Comparison of ENCODE assay signal across 8 mouse cellular contexts in genomic region chr17:35578211-35578610, GRCm38 (mm10). TPM values are rescaled to one million over a fixed set of nuclear protein-coding genes. Genes with fewer than 3 reads are reported as not detected.
DNase-seq lines count a peak whose midpoint lies in the region; ATAC-seq and TF ChIP-seq lines count a peak whose summit lies in the region.
"Had no signal": no experiment of that assay in that cellular context is flagged by ENCODE, and none has a peak within 500 bp of the region (broad histone marks: within the 10 kb centered on the region; RNA-seq: fewer than 3 reads in every experiment).

No protein-coding gene starts in this region.

- peak; percentile 74 for ATAC-seq in CD4-positive, CD25-positive, alpha-beta regulatory T cell, adult 4 months
- ATAC-seq in megakaryocyte, adult 5-6 weeks (ENCODE audit: poor library complexity, severe bottlenecking), result peak; percentile 99

- no peak overlapping the region for H3K4me3 ChIP-seq in spleen, adult 2 months (ENCODE audit: extremely low read depth, insufficient read depth, insufficient read length)

- TF ChIP-seq CTCF in spleen, adult 2 months (IDR thresholded peaks at IDR 0.05; ENCODE audit: extremely low read depth, insufficient read depth, insufficient read length, insufficient replicate concordance), result peak; percentile 92; the same call in 1 of the 2 replicates

- H3K27ac ChIP-seq in spleen, adult 2 months (ENCODE audit: insufficient read depth, low read length), result no peak overlapping the region
- H3K27ac ChIP-seq: macrophage had no signal

- no peak for TF ChIP-seq POLR2A in spleen, adult 2 months (IDR thresholded peaks at IDR 0.05; ENCODE audit: low read depth, low read length)

- no peaks in the 10 kb centered on the region for H3K4me1 ChIP-seq in spleen, adult 2 months (ENCODE audit: control insufficient read depth, insufficient read depth, insufficient read length)

- H3K36me3 ChIP-seq in spleen, adult 2 months (ENCODE audit: control insufficient read depth, insufficient read depth, low read length), result no peaks in the 10 kb centered on the region

- DNase-seq in MEL-GATA-1-ER (ENCODE audit: extremely low read depth, low read depth), result peak; percentile 62
- DNase-seq in cerebellum, adult 9-10 months, result peak; percentile 69
- DNase-seq in gastrocnemius, postnatal 36 days, result peak; percentile 44 to 71
- peak; percentile 79 to 80 for DNase-seq in layer of hippocampus, postnatal 10 days (ENCODE audit: low spot score in 2 of 2)
- DNase-seq in spleen, adult 2 months (ENCODE audit: low read depth in 1 of 2, low spot score in 2 of 2), result peak; percentile 68 to 79

- H3K27me3 ChIP-seq in spleen, adult 2 months (ENCODE audit: control insufficient read depth, insufficient read depth, low read length), result no peaks in the 10 kb centered on the region

- WGBS in spleen, adult 2 months, result 22% methylated on average over 6 of the region's 6 CpGs

- intact Hi-C loops in gastrocnemius, postnatal 36 days (cut with DNase I), result no loop called here

RNA-seq across cellular contexts. Expression of gene 2300002M23Rik, which starts 11.0 kb away (rescaled TPM):
- polyA plus RNA-seq in CD4-positive, CD25-positive, alpha-beta regulatory T cell, adult 4 months (2017; shearing (Covaris generic)), result not detected
- not detected for total RNA-seq in gastrocnemius, postnatal 36 days (2021)
- not detected for total RNA-seq in layer of hippocampus, postnatal 10 days (2021)
- total RNA-seq in megakaryocyte, adult 5-6 weeks (2015), result not detected in 2 replicates
- total RNA-seq in megakaryocyte, adult 5-6 weeks (2017), result not detected in 2 replicates
- not detected in 2 replicates for polyA plus RNA-seq in spleen, adult 2 months (2012; rRNA removed)
- polyA plus RNA-seq: macrophage had no signal

RNA-seq across cellular contexts. Expression of gene Sfta2, which starts 23.1 kb away (rescaled TPM):
- polyA plus RNA-seq in CD4-positive, CD25-positive, alpha-beta regulatory T cell, adult 4 months (2017; shearing (Covaris generic)), result not detected
- total RNA-seq in gastrocnemius, postnatal 36 days (2021), result not detected
- not detected for total RNA-seq in layer of hippocampus, postnatal 10 days (2021)
- not detected in 2 replicates for total RNA-seq in megakaryocyte, adult 5-6 weeks (2015)
- not detected in 2 replicates for total RNA-seq in megakaryocyte, adult 5-6 weeks (2017)
- polyA plus RNA-seq in spleen, adult 2 months (2012; rRNA removed), result not detected in 2 replicates
- polyA plus RNA-seq: macrophage had no signal

RNA-seq across cellular contexts. Expression of gene Cdsn, which starts 26.3 kb away (rescaled TPM):
- not detected for polyA plus RNA-seq in CD4-positive, CD25-positive, alpha-beta regulatory T cell, adult 4 months (2017; shearing (Covaris generic))
- total RNA-seq in gastrocnemius, postnatal 36 days (2021), result not detected
- under 1 TPM; 0.51 to 0.78 TPM for total RNA-seq in layer of hippocampus, postnatal 10 days (2021)
- total RNA-seq in megakaryocyte, adult 5-6 weeks (2015), result not detected in 2 replicates
- total RNA-seq in megakaryocyte, adult 5-6 weeks (2017), result not detected in 2 replicates
- polyA plus RNA-seq in spleen, adult 2 months (2012; rRNA removed), result 0.13 and 0.18 TPM in 2 replicates
- polyA plus RNA-seq: macrophage had no signal

RNA-seq across cellular contexts. Expression of gene Psors1c2, which starts 45.2 kb away (rescaled TPM):
- polyA plus RNA-seq in CD4-positive, CD25-positive, alpha-beta regulatory T cell, adult 4 months (2017; shearing (Covaris generic)), result under 1 TPM in 1 of 2 experiments, not detected in 1; 0.65 TPM
- not detected for total RNA-seq in gastrocnemius, postnatal 36 days (2021)
- not detected for total RNA-seq in layer of hippocampus, postnatal 10 days (2021)
- not detected in 2 replicates for total RNA-seq in megakaryocyte, adult 5-6 weeks (2015)
- not detected in 2 replicates for total RNA-seq in megakaryocyte, adult 5-6 weeks (2017)
- polyA plus RNA-seq in spleen, adult 2 months (2012; rRNA removed), result 0.09 TPM in 1 of 2 replicates, not detected in the other
- polyA plus RNA-seq: macrophage had no signal

RNA-seq across cellular contexts. Expression of gene Gm9573, which starts 48.2 kb away (rescaled TPM):
- polyA plus RNA-seq in CD4-positive, CD25-positive, alpha-beta regulatory T cell, adult 4 months (2017; shearing (Covaris generic)), result not detected
- total RNA-seq in gastrocnemius, postnatal 36 days (2021), result not detected
- not detected for total RNA-seq in layer of hippocampus, postnatal 10 days (2021)
- not detected in 2 replicates for total RNA-seq in megakaryocyte, adult 5-6 weeks (2015)
- total RNA-seq in megakaryocyte, adult 5-6 weeks (2017), result not detected in 2 replicates
- polyA plus RNA-seq in spleen, adult 2 months (2012; rRNA removed), result not detected in 2 replicates
- polyA plus RNA-seq: macrophage had no signal
